Mouse (Mus musculus): ENCODE data around the gene Supt3. TPM values are rescaled to one million over a fixed set of nuclear protein-coding genes. Genes with fewer than 3 reads are reported as not detected.

Supt3 gene
- polyA plus RNA-seq, 2 experiments from 2014 or later = 18.0 to 22.0 TPM

DNA sequence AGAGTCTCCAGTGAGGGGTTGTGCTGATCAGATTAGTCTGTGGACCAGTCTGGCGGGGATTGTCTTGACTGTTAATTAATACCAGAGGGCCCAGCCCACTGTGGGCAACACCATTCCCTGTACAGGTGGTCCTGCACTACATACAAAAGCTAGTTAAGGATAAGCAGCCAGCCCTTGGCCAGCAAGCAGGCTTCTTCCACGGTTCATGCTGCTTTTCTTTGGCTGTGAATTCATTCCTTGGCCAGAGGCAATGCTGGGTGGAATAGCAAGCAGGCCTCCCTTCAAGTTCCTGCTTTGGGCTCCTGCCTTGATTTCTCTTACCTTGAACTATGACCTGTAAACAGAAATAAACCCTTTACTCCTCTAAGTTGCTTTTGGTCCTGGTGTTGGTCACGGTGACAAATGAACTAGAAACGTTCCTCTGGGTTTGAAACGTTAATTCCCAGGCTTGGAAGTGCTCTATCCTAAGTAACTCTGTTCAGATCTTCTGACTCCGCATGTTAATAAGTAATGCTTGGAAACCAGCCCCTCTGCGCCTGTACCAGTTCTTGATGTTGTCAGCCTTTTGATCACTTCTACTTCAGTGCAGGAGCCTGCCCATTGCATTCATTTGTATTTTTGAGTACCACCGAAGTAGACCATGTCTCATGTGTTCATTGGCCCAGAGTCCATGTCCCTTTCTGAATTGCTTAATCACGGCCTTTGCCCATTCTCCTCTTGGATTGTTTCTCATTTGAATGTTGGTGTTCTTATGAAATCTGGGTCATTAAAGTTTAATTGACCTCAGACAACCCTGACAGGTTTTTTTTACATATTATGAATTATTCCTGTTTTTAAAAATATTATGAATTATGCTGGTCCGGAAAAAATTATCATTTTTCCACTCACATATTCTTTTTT is 356.8 kb downstream of the Supt3 start:
- no peak for ATAC-seq

- ATAC-seq = no peak
These were observed 359.5 kb downstream of the Supt3 start for GRCm38 (mm10) chr17:45136491-45136890.

DNA sequence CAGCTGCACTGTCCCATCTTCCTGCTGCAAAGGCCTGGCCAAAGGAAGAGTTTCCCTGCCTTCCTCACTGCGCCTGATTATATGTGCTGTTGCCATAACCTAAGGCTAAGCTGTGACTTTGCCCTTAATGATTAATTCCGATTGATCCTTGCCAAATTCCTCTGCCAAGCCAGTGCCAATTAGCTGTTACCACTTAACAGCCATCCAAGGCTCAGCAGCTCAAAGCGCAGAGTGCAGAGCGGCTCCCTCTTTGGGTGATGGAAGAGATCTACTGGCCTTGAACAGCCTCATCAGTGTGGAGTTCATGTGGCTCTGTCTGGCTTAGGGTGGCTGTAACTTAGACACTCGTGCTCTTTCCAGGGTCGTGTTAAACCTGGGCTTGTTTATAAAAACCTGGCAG is 366.1 kb downstream of the Supt3 start:
- no peak for ATAC-seq

DNA sequence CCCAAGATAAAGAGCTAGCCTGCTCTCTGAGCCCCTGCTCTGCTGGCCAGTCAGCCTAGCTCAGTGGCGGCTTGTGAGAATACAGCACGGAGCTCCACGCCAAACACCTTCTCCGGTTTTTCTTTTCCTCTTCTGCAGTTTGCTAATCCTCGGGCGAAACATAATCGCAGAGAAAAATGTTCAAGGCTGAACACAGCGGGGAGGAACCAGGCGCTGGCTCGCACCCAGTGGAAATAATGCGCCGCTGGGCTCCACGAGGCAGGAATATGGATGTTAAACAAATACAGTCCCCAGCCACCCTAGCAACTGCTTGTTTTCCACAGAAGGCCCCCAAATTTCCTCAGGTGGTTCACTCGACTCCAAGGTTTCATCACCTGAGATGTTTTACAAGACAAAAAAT is 367.7 kb downstream of the Supt3 start:
- no peak for ATAC-seq

DNA sequence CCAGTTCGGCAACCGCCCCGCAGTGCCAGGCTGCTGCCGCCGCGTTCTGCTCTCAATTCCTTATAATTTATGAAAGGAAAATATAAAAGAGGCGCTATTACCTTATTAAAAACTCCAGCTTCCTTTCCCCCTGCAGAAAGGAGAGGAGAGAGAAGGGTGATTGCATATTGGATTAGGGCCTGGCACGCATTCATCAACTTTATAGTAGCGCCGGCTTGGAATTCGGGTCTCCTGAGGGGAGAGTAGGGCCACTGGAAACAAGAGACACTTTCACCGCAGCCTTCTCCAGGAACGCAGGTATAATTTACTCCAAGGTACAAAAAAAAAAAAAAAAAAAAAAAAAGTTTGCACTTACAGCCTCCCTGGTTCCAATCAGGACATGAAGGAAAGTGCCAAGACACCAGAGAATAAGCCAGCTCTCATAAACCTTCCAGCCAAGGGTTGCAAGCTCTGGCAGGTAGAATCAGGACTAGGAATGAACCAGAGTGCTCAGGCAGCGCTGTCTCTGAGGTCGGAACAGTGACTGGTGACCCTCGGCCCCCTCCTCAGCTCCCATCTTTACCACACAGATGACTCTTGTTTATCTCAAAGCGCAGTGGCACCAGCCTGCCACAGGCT is 374.5 kb downstream of the Supt3 start:
- no peak for ATAC-seq

- ATAC-seq = no peak
These were observed 376.8 kb downstream of the Supt3 start for GRCm38 (mm10) chr17:45153721-45154120.

DNA sequence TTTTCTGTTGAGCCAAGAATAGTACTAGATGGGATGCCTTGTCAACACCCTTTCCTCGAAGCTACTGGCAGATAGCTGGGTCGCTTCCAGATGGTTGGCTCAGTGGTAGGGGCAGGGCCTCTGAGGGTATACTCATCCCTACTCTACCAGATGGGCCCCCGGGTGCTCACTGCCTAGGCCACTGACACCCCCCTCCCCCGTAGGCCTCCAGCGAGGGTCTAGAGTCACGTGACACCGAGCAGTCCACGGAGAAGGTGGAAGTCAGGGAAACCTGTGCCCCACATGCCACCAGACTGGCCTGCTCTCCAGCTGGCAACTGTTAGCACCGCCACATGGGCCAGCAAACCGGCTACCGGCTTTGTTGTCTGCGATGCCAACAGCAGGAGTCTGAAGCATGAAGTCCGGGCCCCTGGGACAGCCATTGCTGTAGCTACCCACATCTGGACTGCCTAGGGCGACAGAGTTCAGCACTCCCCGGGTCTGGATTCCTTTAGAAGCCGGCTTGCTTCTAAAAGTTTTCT is 381.3 kb downstream of the Supt3 start:
- ATAC-seq = no peak

DNA sequence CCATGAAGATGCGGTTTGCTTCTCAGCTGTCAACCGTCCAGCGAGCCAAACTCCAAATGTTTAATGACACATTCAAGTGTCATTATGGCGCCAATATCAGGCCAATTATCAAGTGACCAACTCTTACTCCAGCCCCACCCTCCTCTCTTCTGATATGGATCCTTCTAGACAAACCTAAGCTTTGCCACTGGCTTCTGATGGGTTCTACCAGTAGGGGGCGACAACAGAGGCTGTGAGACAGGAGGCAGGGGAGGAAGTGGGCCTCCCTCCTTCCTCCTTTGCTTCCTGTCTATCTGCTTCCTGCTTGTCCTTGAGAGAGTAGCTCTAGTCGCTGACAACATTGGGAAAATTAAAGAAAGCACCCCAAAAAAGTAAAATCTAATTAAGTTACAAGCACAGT is 383.7 kb downstream of the Supt3 start:
- ATAC-seq = no peak

DNA sequence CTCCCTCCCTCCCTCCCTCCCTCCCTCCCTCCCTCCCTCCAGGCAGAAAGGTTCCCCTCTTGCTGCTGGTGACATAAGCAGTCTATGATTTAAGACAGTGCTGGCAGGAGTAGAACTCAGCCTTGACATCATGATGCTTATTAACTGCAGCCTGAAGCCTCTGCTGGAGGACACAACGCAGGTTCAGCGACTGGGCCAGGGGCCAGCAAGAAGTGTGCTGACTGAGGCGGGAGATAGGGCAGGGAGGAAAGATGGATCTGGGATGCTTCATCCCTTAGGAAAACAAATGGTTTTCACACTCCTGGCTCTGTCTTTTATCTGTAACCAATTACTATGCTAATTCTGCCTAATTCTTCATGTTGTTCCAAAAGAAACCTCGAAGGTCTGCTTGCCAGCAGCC is 388.8 kb downstream of the Supt3 start:
- no peak for ATAC-seq

Other genes with a start within 250 kb of the Supt3 start
- 1 to 10 TPM; 4.2 to 6.0 TPM for gene Runx2, start 37.6 kb downstream of the Supt3 start, polyA plus RNA-seq (2017; shearing (Covaris generic))